Mouse (Mus musculus): Measurements from ENCODE around the gene Gorasp2.

The Gorasp2 gene

GRCm38 (mm10) chr2:70742588-70742987 is 81.2 kb downstream of the Gorasp2 start:
- DNase-seq (ENCODE audit: low spot score), result no peak

DNA sequence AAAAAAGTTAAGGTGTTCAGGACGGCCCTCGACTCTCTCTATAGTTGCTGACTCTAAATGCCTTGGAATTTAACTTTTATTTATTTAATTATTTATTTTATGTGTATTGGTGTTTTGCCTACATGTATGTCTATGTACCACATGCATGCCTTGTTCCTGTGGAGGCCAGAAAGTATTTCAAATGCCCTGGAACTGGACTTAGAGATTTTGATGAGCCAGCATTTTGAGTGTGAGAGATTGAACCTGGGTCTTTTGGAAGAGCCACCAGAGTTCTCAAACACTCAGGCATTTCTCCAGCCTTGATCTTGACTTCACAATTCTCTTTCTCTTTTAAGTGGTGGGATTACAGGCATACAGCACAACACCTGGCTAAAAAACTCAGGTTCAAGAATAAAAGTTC is 90.3 kb downstream of the Gorasp2 start:
- no peak for DNase-seq (ENCODE audit: low spot score)

DNA sequence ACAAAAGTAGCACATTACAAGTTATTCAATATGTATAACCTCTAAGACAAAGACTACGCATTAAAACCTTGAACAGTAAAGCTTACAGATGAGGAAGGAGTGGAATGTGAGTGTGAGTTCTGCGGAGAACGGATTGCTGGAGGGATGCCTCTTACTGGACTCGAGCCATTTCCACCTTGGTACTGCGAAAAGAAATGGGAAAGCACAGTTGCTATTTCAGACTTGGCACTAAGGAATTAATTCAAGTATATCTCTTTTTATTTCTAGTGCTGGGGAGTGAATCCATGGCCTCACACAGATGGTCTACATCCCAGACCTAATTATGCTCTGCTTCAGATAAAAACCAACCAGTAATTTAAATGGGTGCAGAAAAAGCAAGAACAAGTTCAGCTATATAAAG is 90.8 kb downstream of the Gorasp2 start:
- DNase-seq (ENCODE audit: low spot score), result no peak
